Mouse (Mus musculus) heart, adult 11 months (tissue): ENCODE data around the gene Zfp956.
"Not testable (repeated sequence)": the region's sequence is repeated elsewhere in the genome, so short reads cannot be mapped to it uniquely, and the experiment has no call there.

ENCODE experiments used
- DNase-seq: peaks from one replicate; pipeline ENCODE4 v3.0.0; 2022

Gene Zfp956

GRCm38 (mm10) chr6:47953191-47953726, at the start of gene Zfp956:
Gene Zfp956 (plus strand): TSS chr6:47953390.
- peak; percentile 100 for DNase-seq

DNA sequence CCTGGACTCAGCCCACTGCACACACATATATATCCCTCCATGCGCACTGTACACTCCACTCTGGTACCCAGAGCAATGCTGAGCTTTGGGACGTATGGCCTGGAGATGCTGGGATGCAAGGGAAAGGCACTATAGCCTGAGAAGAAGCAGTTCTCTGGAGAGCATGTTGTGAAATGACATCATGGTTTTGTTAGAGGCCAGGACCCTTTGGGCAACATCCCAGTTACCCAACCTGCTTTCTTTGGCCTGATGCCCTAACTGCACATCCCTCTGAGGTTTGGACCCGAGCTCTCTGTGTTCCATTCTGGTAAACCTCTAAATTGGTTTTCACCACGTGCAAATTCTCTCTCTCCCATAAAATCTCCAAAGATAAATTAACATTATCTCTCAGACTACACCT, 49.6 kb upstream of the Zfp956 start:
- DNase-seq: peak; percentile 89

- DNase-seq: peak; percentile 87
Observed at GRCm38 (mm10) chr6:47904361-47904760, 48.8 kb upstream of the Zfp956 start.

DNA sequence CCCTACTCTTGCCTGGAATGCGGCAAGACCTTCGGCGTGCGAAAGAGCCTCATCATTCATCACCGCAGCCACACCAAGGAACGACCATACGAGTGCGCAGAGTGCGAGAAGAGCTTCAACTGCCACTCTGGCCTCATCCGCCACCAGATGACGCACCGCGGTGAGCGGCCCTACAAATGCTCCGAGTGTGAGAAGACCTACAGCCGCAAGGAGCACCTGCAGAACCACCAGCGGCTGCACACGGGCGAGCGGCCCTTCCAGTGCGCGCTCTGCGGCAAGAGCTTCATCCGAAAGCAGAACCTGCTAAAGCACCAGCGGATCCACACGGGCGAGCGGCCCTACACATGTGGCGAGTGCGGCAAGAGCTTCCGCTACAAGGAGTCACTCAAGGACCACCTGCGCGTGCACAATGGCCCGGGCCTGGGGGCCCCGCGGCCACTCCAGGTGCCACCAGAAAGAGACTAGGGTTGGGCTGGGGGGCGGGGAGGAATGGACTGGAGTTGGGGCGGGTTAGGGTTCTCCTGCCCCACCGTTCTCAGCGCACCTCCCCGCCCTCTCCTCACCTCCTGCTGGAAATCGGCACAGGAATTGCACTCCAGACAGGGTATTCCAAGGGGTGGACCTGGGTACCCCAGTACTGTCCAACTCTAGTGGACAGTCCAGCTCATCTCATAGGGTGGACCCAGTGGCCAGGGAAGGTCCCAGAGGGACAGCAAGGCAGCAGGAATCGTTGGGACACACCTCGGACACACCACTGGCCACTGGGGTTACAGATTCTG, 48.1 kb upstream of the Zfp956 start:
- peak; percentile 68 for DNase-seq

DNA sequence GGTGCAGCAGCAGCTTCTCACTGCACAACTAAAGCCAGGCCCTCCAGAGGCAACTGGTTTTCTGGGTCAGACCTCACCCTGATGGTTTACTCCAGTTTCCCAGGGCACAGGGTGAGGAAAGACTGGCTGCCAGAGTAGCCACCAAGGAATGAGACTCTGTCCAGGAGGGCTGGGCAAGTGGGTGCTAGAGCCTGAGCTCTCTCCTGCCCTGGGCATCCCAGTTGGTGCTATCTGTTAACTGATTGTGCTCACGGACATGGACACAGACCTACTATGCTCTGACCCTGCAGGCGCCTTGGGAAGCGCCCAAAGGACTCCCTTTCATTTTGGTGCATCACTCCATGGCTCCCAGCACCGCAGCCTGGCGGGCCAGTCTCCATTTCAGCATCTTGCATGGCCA, 46.9 kb upstream of the Zfp956 start:
- DNase-seq: peak; percentile 78

GRCm38 (mm10) chr6:47909007-47909406, 44.2 kb upstream of the Zfp956 start:
- DNase-seq: peak; percentile 56

- no peak for DNase-seq
Observed at GRCm38 (mm10) chr6:47911650-47912049, 41.5 kb upstream of the Zfp956 start.

GRCm38 (mm10) chr6:47912991-47913390, 40.2 kb upstream of the Zfp956 start:
- DNase-seq: peak; percentile 34

DNA sequence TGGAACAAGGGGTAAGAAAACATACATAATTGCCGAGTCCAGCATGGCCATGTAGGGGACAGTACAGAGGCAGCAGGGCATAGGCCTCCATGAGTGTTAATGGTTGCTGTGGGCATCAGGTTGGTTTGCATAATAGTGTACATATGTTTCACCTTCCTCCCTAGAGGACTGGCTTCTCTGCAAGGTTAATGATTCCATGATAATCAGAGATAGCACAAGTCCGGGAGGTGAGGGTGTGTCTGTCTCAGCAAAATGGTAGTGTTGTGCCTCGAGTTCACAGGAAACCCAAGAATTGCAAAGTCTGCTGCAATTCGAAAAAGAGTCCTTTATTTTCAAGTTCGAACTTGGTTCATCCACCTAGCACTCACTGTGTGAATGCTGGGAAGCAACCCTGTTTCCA, 36.1 kb upstream of the Zfp956 start:
- DNase-seq: peak; percentile 29

DNA sequence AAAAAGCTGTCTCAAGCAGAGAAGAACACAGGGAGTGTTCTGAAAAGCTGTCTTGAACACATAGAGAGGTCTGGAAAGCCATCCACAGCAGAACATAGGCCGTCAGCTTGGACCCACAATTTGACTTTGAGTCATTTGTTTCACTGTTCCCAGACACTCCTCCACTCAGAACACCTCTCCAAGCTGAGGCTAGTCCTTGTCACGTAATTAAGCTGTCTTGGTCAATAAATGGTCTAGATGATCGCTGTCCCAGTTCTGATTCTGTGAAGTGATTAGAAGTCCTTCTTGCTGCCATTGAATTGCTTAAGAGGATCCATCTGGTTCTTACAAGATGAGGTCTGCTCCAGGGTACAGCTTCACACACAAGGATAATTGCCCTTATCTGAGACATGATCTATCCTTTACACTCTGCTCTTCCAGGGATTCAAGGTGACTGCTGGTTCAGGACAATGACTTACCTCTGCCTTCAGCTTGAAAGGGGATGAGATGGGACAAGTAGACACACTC, 34.4 kb upstream of the Zfp956 start:
- peak; percentile 69 for DNase-seq

DNA sequence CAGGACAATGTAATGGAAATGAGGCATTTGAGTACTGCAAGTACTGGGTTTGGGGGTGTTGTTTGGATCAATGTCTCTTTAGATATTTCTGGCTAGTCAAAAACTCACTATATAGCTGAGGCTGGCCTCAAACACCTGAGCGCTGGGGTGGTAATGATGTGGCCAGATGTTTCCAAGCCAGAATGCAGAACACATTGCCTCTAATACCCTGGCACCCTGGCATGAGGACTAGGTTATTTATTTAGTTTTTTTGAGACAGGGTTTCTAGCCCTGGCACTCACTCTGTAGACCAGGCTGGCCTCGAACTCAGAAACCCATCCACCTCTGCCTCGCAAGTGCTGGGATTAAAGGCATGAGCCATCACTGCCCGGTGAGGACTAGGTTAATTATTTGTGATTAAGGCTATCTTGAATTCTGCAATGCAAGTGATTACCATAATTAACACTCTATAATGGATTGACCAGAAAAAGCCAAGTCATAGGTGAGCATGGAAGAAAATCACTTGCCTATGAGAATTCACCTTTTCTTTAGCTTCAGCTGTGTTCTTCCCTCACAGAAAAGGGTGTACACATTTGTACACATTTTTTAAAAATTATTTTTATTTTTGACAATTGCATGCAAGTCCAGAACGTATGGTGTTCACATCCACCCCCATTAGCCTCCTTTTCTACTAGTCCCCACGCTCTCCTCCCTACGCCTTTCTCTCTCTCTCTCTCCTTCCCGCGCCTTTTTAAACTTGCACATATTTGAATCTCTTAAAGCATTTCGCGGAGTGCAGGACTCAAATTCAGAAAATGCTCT, 33.3 kb upstream of the Zfp956 start:
- DNase-seq: peak; percentile 84

- DNase-seq: peak; percentile 98
Observed at GRCm38 (mm10) chr6:47920447-47921340, 32.5 kb upstream of the Zfp956 start, which contains the start of gene Zfp212. Gene Zfp212 (plus strand): TSS chr6:47920476.

- DNase-seq: no peak
Observed at GRCm38 (mm10) chr6:47942461-47942860, 10.7 kb upstream of the Zfp956 start.

GRCm38 (mm10) chr6:47943021-47943691, 10.0 kb upstream of the Zfp956 start:
- peak; percentile 98 for DNase-seq

GRCm38 (mm10) chr6:47943721-47944120, 9.5 kb upstream of the Zfp956 start:
- no peak for DNase-seq

DNA sequence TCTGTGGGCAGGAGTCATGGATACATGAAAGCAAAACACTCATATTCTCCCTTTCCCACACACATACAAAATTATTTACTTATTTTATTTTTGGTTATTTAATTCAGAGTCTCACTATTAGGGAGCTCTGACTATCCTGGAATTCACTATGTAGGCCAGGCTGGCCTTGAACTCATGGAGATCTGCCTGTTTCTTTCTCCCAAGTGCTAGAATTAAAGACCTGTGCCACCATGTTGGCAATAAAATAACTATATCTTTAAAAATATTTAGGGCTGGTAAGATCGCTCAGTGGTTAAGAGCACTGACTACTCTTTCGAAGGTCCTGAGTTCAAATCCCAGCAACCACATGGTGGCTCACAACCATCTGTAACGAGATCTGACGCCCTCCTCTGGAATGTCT, 5.8 kb upstream of the Zfp956 start:
- DNase-seq: peak; percentile 51

GRCm38 (mm10) chr6:47954425-47954824, 1.2 kb downstream of the Zfp956 start:
- DNase-seq: no peak

DNA sequence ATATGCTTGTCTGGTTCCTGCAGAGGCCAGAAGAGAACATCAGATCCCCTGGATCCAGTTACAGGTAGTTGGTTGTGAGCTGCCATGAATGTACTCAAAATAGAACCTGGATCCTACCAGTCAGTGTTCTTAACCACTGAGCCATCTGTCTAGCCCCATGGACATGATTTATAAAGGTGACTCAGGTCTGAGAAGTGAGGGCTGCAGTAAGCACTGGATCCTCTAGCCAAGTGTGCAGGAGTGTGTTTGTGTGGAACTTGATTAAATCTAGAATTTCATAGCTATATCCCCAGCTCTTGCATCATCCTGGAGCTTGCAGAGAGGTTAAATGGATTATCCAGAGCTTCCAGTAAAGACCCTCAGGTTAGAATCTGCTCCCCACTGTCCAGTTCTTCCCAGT, 4.6 kb downstream of the Zfp956 start:
- DNase-seq: peak; percentile 75

GRCm38 (mm10) chr6:47960685-47961421, 7.7 kb downstream of the Zfp956 start:
- DNase-seq: peak; percentile 65

GRCm38 (mm10) chr6:47963051-47963450, 9.9 kb downstream of the Zfp956 start:
- no peak for DNase-seq

DNA sequence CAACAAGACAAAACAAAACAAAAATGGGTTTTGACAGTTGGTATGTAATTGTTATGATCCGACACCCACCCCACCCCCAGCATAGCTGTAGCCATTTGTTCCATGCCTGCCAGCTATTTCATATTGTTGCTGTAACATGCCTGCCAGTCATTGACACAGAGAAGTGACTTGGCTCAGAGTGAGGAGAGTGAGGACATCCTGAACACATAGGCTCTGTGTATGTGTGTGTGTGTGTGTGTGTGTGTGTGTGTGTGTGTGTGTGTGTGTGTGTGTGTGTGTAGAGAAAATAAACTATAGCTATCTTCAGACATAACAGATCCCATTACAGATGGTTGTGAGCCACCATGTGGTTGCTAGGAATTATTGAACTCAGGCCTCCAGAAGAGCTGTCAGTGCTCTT, 15.0 kb downstream of the Zfp956 start:
- DNase-seq: not testable (repeated sequence)
